Mouse (Mus musculus) testis, adult 2 months (tissue): ENCODE data around the gene Gstm7.

Experiments used
- CTCF ChIP-seq: fragments of 200-500 bp; IDR thresholded peaks from 2 replicates; pipeline ENCODE4 v1.5.1; 2012; ENCODE audit warnings: low read depth, mild to moderate bottlenecking, inconsistent platforms, low read length, moderate library complexity; ENCODE audit not compliant: control insufficient read depth, insufficient read depth, insufficient replicate concordance
- POLR2A ChIP-seq: fragments of 200-500 bp; IDR thresholded peaks from 2 replicates; pipeline ENCODE4 v1.6.1; 2012; ENCODE audit warnings: low read depth, mild to moderate bottlenecking, inconsistent platforms, low read length, moderate library complexity; ENCODE audit not compliant: control insufficient read depth

DNA sequence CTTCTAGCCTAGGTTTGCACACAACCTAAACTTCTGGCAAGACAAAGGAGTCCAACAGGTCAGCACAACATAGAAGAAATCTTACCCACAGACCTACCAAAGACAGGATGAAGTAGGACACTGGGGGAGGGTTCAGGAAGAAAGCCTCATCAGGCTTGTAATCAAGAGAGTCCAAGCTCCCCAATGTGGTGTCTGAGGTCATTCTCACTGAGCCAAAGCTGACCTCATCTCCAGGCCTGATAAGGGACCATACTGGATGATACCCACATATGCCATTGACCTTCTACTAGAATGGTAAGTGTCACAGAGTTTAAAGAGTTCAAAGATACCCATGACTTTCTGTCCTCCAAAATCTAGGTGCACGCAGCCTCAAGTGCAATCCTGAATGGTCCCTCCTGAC, 42.6 kb upstream of the Gstm7 start:
- TF ChIP-seq POLR2A (no peak), CTCF (no peak)
